Mouse (Mus musculus) midbrain, embryonic 16.5 days (tissue): ENCODE results near the gene Zbtb3. TPM values are rescaled to one million over a fixed set of nuclear protein-coding genes. Genes with fewer than 3 reads are reported as not detected.
A peak's percentile ranks its signal among the peaks of the same experiment; 100 is the strongest.

Source experiments
- ATAC-seq: fragments of 200-750 bp; cut with Nextera tagmentation; 2 replicates; pipeline ENCODE4 v1.8.0; 2017; ENCODE audit warnings: moderate TSS enrichment
- H3K27ac ChIP-seq: fragments of 300-500 bp; sonication (generic); 2 replicates; pipeline ENCODE4 v1.5.1; 2014; ENCODE audit warnings: mild to moderate bottlenecking, low read length, mixed read lengths
- H3K27me3 ChIP-seq: fragments of 300-500 bp; sonication (generic); 2 replicates; pipeline ENCODE4 v1.6.1; 2014; ENCODE audit warnings: low read depth, low read length, mixed read lengths; ENCODE audit not compliant: control insufficient read depth, insufficient read depth
- H3K36me3 ChIP-seq: fragments of 300-500 bp; sonication (generic); 2 replicates; pipeline ENCODE4 v1.6.1; 2014; ENCODE audit warnings: mild to moderate bottlenecking, low read length, moderate library complexity, mixed read lengths; ENCODE audit not compliant: control insufficient read depth, insufficient read depth
- H3K4me1 ChIP-seq: fragments of 300-500 bp; sonication (generic); 2 replicates; pipeline ENCODE4 v1.6.1; 2014; ENCODE audit warnings: mild to moderate bottlenecking, low read length, mixed read lengths; ENCODE audit not compliant: control insufficient read depth, insufficient read depth
- H3K4me2 ChIP-seq: fragments of 300-500 bp; sonication (generic); 2 replicates; pipeline ENCODE4 v1.6.1; 2014; ENCODE audit warnings: mild to moderate bottlenecking, low read length, mixed read lengths
- H3K4me3 ChIP-seq: fragments of 300-500 bp; sonication (generic); 2 replicates; pipeline ENCODE4 v1.5.1; 2014; ENCODE audit warnings: low read depth, mild to moderate bottlenecking, low read length, moderate library complexity, mixed read lengths
- H3K9ac ChIP-seq: fragments of 300-500 bp; sonication (generic); 2 replicates; pipeline ENCODE4 v1.6.1; 2014; ENCODE audit warnings: low read depth, low read length, mixed read lengths
- H3K9me3 ChIP-seq: fragments of 300-500 bp; sonication (generic); replicated peaks from 2 replicates; pipeline ENCODE4 v1.6.1; 2014; ENCODE audit warnings: mild to moderate bottlenecking, low read length, mixed read lengths; ENCODE audit not compliant: control insufficient read depth, poor library complexity, severe bottlenecking
- WGBS: fragments of 180-500 bp; shearing (Covaris S2); extraction: QIAGEN DNeasy Blood & Tissue Kit; methylation state at CpG from one replicate; pipeline ENCODE4 v1.1.7; 2014; 5-methylcytosine and 5-hydroxymethylcytosine counted together
- polyA plus RNA-seq: library from polyadenylated mRNA; unstranded; fragments of >200 nt; fragmentation: Nextera tagmentation; extraction: Ambion mirVana; gene quantifications from 2 replicates; pipeline ENCODE4 v1.2.1, GENCODE M21; 2015

Zbtb3 gene
- polyA plus RNA-seq, 1 experiment from 2014 or later, result 7.6 TPM

GRCm38 (mm10) chr19:8770567-8771270 lies 31.6 kb upstream of the Zbtb3 start, which contains the start of gene Tmem223:
Gene Tmem223 (plus strand): TSS chr19:8770996.
- Histone ChIP-seq H3K4me3 (peak within 1 kb of the TSS; percentile 69), H3K4me2 (peak within 1 kb of the TSS; percentile 74), H3K9me3 (no peaks in the 10 kb centered on the region), H3K27me3 (no peaks in the 10 kb centered on the region), H3K4me1 (peaks cover 29% of the 10 kb centered on the region), H3K36me3 (peaks cover 36% of the 10 kb centered on the region), H3K9ac (peak within 1 kb of the TSS; percentile 92), H3K27ac (peak within 1 kb of the TSS; percentile 88)
- ATAC-seq, result peak; percentile 38; the same call in 1 of the 2 replicates
- WGBS, result 17% methylated on average over 29 of the region's 29 CpGs

GRCm38 (mm10) chr19:8772996-8773395 lies 29.4 kb upstream of the Zbtb3 start:
- no peaks in the 10 kb centered on the region for H3K27me3 ChIP-seq
- ATAC-seq, result no peak
- no peak overlapping the region for H3K4me3 ChIP-seq
- no peak overlapping the region for H3K9ac ChIP-seq
- H3K4me2 ChIP-seq, result no peak overlapping the region
- H3K4me1 ChIP-seq, result peaks cover 29% of the 10 kb centered on the region
- peaks cover 15% of the 10 kb centered on the region for H3K36me3 ChIP-seq
- no peaks in the 10 kb centered on the region for H3K9me3 ChIP-seq
- 92% methylated on average over 5 of the region's 5 CpGs for WGBS
- H3K27ac ChIP-seq, result no peak overlapping the region

DNA sequence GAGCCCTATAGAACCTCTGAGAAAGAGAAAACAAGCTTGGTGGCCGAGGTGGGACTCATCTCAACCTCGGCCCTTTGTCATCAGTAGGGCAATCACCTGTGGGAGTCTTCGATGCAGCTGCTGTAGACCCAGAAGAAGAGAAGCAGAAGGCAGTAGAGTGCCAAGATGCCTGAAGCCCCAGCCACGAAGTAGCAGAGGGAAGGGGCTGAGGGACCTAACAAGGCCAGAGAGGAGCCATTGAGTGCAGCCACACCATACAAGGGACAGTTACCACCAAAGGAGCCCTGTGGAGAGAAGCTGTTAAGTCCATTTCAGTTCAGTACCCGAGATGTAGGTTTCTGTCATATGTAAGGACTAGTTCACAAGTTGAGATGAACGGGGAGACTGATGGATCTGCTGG lies 28.9 kb upstream of the Zbtb3 start:
- peaks cover 12% of the 10 kb centered on the region for H3K36me3 ChIP-seq
- no peak overlapping the region for H3K9ac ChIP-seq
- no peaks in the 10 kb centered on the region for H3K27me3 ChIP-seq
- peak overlapping the region; percentile 67; the same call in 1 of the 2 replicates for H3K4me3 ChIP-seq
- H3K4me1 ChIP-seq, result peaks cover 29% of the 10 kb centered on the region
- H3K27ac ChIP-seq, result no peak overlapping the region; the same call in 1 of the 2 replicates
- 72% methylated on average over 6 of the region's 6 CpGs for WGBS
- no peak for ATAC-seq
- H3K9me3 ChIP-seq, result no peaks in the 10 kb centered on the region
- peak overlapping the region; percentile 82 for H3K4me2 ChIP-seq

GRCm38 (mm10) chr19:8774086-8774835 lies 28.1 kb upstream of the Zbtb3 start, which contains the start of gene Tmem179b:
Gene Tmem179b (minus strand): TSS chr19:8774467.
- no peaks in the 10 kb centered on the region for H3K9me3 ChIP-seq
- H3K9ac ChIP-seq, result peak within 1 kb of the TSS; percentile 80
- under 1% methylated on average over 67 of the region's 68 CpGs for WGBS
- H3K4me1 ChIP-seq, result peaks cover 29% of the 10 kb centered on the region
- peak within 1 kb of the TSS; percentile 99 for H3K27ac ChIP-seq
- peak within 1 kb of the TSS; percentile 67 for H3K4me3 ChIP-seq
- H3K4me2 ChIP-seq, result peak within 1 kb of the TSS; percentile 82
- peak; percentile 95 for ATAC-seq
- H3K36me3 ChIP-seq, result peaks cover 9% of the 10 kb centered on the region
- no peaks in the 10 kb centered on the region for H3K27me3 ChIP-seq

GRCm38 (mm10) chr19:8774951-8775421 lies 27.4 kb upstream of the Zbtb3 start:
- Histone ChIP-seq H3K9me3 (no peaks in the 10 kb centered on the region), H3K4me3 (peak overlapping the region; percentile 67), H3K27me3 (no peaks in the 10 kb centered on the region), H3K36me3 (peaks cover 5% of the 10 kb centered on the region), H3K27ac (peak overlapping the region; percentile 99), H3K9ac (peak overlapping the region; percentile 80), H3K4me2 (peak overlapping the region; percentile 82), H3K4me1 (peaks cover 29% of the 10 kb centered on the region)
- 7% methylated on average over 20 of the region's 20 CpGs for WGBS
- ATAC-seq, result no peak

- WGBS, result 1% methylated on average over 31 of the region's 32 CpGs
- H3K9me3 ChIP-seq, result no peaks in the 10 kb centered on the region
- no peaks in the 10 kb centered on the region for H3K27me3 ChIP-seq
- peak; percentile 99 for ATAC-seq
- peaks cover 13% of the 10 kb centered on the region; the same call in 1 of the 2 replicates for H3K36me3 ChIP-seq
- H3K27ac ChIP-seq, result peak within 1 kb of the TSS; percentile 80
- peak within 1 kb of the TSS; percentile 64 for H3K4me2 ChIP-seq
- peak within 1 kb of the TSS; percentile 66 for H3K4me3 ChIP-seq
- H3K4me1 ChIP-seq, result peaks cover 16% of the 10 kb centered on the region
- H3K9ac ChIP-seq, result peak within 1 kb of the TSS; percentile 75
Measured at GRCm38 (mm10) chr19:8786008-8786781, 16.2 kb upstream of the Zbtb3 start, which contains the start of gene Taf6l. Gene Taf6l (minus strand): TSS chr19:8786417.

DNA sequence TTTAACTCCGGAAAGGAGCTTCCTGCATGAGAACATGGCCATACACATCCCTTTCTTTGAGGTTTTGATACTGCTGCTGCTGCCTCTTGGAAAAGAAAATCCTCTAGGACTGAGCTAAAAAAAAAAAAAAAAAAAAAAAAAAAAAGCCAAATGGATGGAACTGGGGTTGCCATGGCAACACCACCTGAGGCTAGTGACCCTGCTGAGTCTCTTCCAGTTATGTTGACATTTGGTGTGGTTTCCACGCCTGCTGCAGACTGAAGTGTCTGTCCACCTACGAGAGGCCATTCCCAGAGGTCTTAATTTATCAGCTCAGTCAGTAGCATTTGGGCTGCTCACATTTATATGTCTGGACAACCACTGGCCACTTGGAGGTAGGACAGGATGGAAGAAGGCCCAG lies 13.8 kb upstream of the Zbtb3 start:
- WGBS, result 12% methylated on average over 3 of the region's 3 CpGs
- H3K27me3 ChIP-seq, result no peaks in the 10 kb centered on the region
- no peak for ATAC-seq
- 0 out of 2 replicates have a peak overlapping the region, but pooled peaks have one; percentile 10 for H3K9ac ChIP-seq
- H3K27ac ChIP-seq, result peak overlapping the region; percentile 39
- H3K4me3 ChIP-seq, result no peak overlapping the region
- H3K4me2 ChIP-seq, result no peak overlapping the region
- H3K4me1 ChIP-seq, result peaks cover 16% of the 10 kb centered on the region
- peaks cover 10% of the 10 kb centered on the region for H3K36me3 ChIP-seq
- no peaks in the 10 kb centered on the region for H3K9me3 ChIP-seq

- no peak for ATAC-seq
- H3K27ac ChIP-seq, result peak overlapping the region; percentile 39; the same call in 1 of the 2 replicates
- peaks cover 16% of the 10 kb centered on the region for H3K4me1 ChIP-seq
- H3K4me3 ChIP-seq, result no peak overlapping the region
- no peaks in the 10 kb centered on the region for H3K9me3 ChIP-seq
- 24% methylated on average over 1 of the region's 1 CpGs for WGBS
- H3K9ac ChIP-seq, result no peak overlapping the region
- no peak overlapping the region for H3K4me2 ChIP-seq
- peaks cover 16% of the 10 kb centered on the region for H3K36me3 ChIP-seq
- no peaks in the 10 kb centered on the region for H3K27me3 ChIP-seq
Measured at GRCm38 (mm10) chr19:8789171-8789570, 13.2 kb upstream of the Zbtb3 start.
